Mouse (Mus musculus) midbrain, embryonic 13.5 days (tissue): ENCODE measurements at regions not wholly inside any gene's neighbourhood (a gene's known extent, or its start where the extent isn't known, plus 50 kb on each side); places are given as distances from the start of the nearest gene placed in this dataset.

Source experiments
- ATAC-seq: fragments of 200-750 bp; cut with Nextera tagmentation; 2 replicates; pipeline ENCODE4 v1.8.0; 2017; ENCODE audit warnings: mild to moderate bottlenecking, moderate TSS enrichment, moderate library complexity
- H3K27ac ChIP-seq: fragments of 300-500 bp; sonication (generic); 2 replicates; pipeline ENCODE4 v1.5.1; 2015; ENCODE audit warnings: inconsistent platforms, mild to moderate bottlenecking, moderate library complexity
- H3K27me3 ChIP-seq: fragments of 300-500 bp; sonication (generic); 2 replicates; pipeline ENCODE4 v1.6.1; 2015; ENCODE audit warnings: mild to moderate bottlenecking, inconsistent platforms
- H3K36me3 ChIP-seq: fragments of 300-500 bp; sonication (generic); 2 replicates; pipeline ENCODE4 v1.6.1; 2015; ENCODE audit warnings: mild to moderate bottlenecking, inconsistent platforms
- H3K4me1 ChIP-seq: fragments of 300-500 bp; sonication (generic); replicated peaks from 2 replicates; pipeline ENCODE4 v1.6.1; 2015; ENCODE audit warnings: inconsistent platforms
- H3K4me2 ChIP-seq: fragments of 300-500 bp; sonication (generic); replicated peaks from 2 replicates; pipeline ENCODE4 v1.6.1; 2015; ENCODE audit warnings: moderate library complexity, mild to moderate bottlenecking, inconsistent platforms
- H3K4me3 ChIP-seq: fragments of 300-500 bp; sonication (generic); replicated peaks from 2 replicates; pipeline ENCODE4 v1.5.1; 2015; ENCODE audit warnings: mild to moderate bottlenecking, inconsistent platforms
- H3K9ac ChIP-seq: fragments of 300-500 bp; sonication (generic); replicated peaks from 2 replicates; pipeline ENCODE4 v1.6.1; 2015; ENCODE audit warnings: mild to moderate bottlenecking, inconsistent platforms
- H3K9me3 ChIP-seq: fragments of 300-500 bp; sonication (generic); 2 replicates; pipeline ENCODE4 v1.6.1; 2016; ENCODE audit warnings: mild to moderate bottlenecking, inconsistent platforms
- whole genome bisulfite sequencing: fragments of 180-500 bp; shearing (Covaris S2); methylation state at CpG from one replicate; pipeline ENCODE4 v1.1.7; 2015; 5-methylcytosine and 5-hydroxymethylcytosine counted together

GRCm38 (mm10) chr13:52088319-52088718 lies 241.8 kb downstream of the Gadd45g start:
- Histone ChIP-seq H3K36me3 (no peaks in the 10 kb centered on the region), H3K4me3 (no peak overlapping the region), H3K4me2 (no peak overlapping the region), H3K27ac (no peak overlapping the region), H3K27me3 (no peaks in the 10 kb centered on the region), H3K4me1 (peaks cover 13% of the 10 kb centered on the region), H3K9ac (no peak overlapping the region), H3K9me3 (no peaks in the 10 kb centered on the region)
- 41% methylated on average over 8 of the region's 8 CpGs for WGBS
- no peak for ATAC-seq

GRCm38 (mm10) chr13:52090365-52090764 lies 243.9 kb downstream of the Gadd45g start:
- Histone ChIP-seq H3K36me3 (no peaks in the 10 kb centered on the region), H3K27me3 (no peaks in the 10 kb centered on the region), H3K4me3 (no peak overlapping the region), H3K4me2 (no peak overlapping the region), H3K27ac (no peak overlapping the region), H3K9ac (no peak overlapping the region), H3K4me1 (peaks cover 13% of the 10 kb centered on the region), H3K9me3 (no peaks in the 10 kb centered on the region)
- WGBS: 69% methylated on average over 4 of the region's 4 CpGs
- ATAC-seq: no peak

- Histone ChIP-seq H3K4me1 (peaks cover 10% of the 10 kb centered on the region; the same call in 1 of the 2 replicates), H3K27me3 (no peaks in the 10 kb centered on the region), H3K36me3 (no peaks in the 10 kb centered on the region), H3K27ac (no peak overlapping the region), H3K4me2 (no peak overlapping the region), H3K9ac (no peak overlapping the region), H3K4me3 (no peak overlapping the region), H3K9me3 (no peaks in the 10 kb centered on the region)
- no peak for ATAC-seq
- 90% methylated on average over 7 of the region's 7 CpGs for WGBS
These were observed 248.3 kb downstream of the Gadd45g start for GRCm38 (mm10) chr13:52094785-52095184.

GRCm38 (mm10) chr13:52096506-52096905 lies 250.0 kb downstream of the Gadd45g start:
- no peak overlapping the region for H3K9ac ChIP-seq
- no peak overlapping the region for H3K4me2 ChIP-seq
- H3K27ac ChIP-seq: no peak overlapping the region
- peaks cover 6% of the 10 kb centered on the region; the same call in 1 of the 2 replicates for H3K4me1 ChIP-seq
- no peaks in the 10 kb centered on the region for H3K9me3 ChIP-seq
- no peak overlapping the region for H3K4me3 ChIP-seq
- 89% methylated on average over 7 of the region's 7 CpGs for WGBS
- no peak for ATAC-seq
- 0 out of 2 replicates have a peak, but pooled peaks cover 2% of the 10 kb centered on the region for H3K27me3 ChIP-seq
- H3K36me3 ChIP-seq: no peaks in the 10 kb centered on the region

- 55% methylated on average over 9 of the region's 9 CpGs for WGBS
- H3K9ac ChIP-seq: no peak overlapping the region
- no peaks in the 10 kb centered on the region for H3K9me3 ChIP-seq
- no peak overlapping the region for H3K27ac ChIP-seq
- H3K36me3 ChIP-seq: no peaks in the 10 kb centered on the region
- ATAC-seq: no peak
- H3K4me2 ChIP-seq: no peak overlapping the region
- no peak overlapping the region for H3K4me3 ChIP-seq
- peaks cover 27% of the 10 kb centered on the region for H3K4me1 ChIP-seq
- peaks cover 18% of the 10 kb centered on the region for H3K27me3 ChIP-seq
These were observed 259.6 kb downstream of the Gadd45g start for GRCm38 (mm10) chr13:52105989-52106642.

GRCm38 (mm10) chr13:52108349-52108921 lies 262.0 kb downstream of the Gadd45g start:
- Histone ChIP-seq H3K9ac (no peak overlapping the region), H3K4me1 (peaks cover 30% of the 10 kb centered on the region), H3K27me3 (peaks cover 24% of the 10 kb centered on the region), H3K36me3 (no peaks in the 10 kb centered on the region), H3K27ac (peak overlapping the region; percentile 62), H3K9me3 (no peaks in the 10 kb centered on the region), H3K4me2 (0 out of 2 replicates have a peak overlapping the region, but pooled peaks have one; percentile 11), H3K4me3 (no peak overlapping the region)
- WGBS: 8% methylated on average over 8 of the region's 8 CpGs
- peak; percentile 85 for ATAC-seq

GRCm38 (mm10) chr13:52109039-52109759 lies 262.7 kb downstream of the Gadd45g start:
- H3K4me1 ChIP-seq: peaks cover 34% of the 10 kb centered on the region
- H3K27ac ChIP-seq: peak overlapping the region; percentile 62
- ATAC-seq: peak; percentile 43; the same call in 1 of the 2 replicates
- peaks cover 24% of the 10 kb centered on the region for H3K27me3 ChIP-seq
- no peak overlapping the region for H3K9ac ChIP-seq
- no peak overlapping the region for H3K4me3 ChIP-seq
- H3K4me2 ChIP-seq: 0 out of 2 replicates have a peak overlapping the region, but pooled peaks have one; percentile 11
- H3K9me3 ChIP-seq: no peaks in the 10 kb centered on the region
- no peaks in the 10 kb centered on the region for H3K36me3 ChIP-seq
- WGBS: 57% methylated on average over 17 of the region's 17 CpGs

GRCm38 (mm10) chr13:52110750-52111149 lies 264.3 kb downstream of the Gadd45g start:
- Histone ChIP-seq H3K4me1 (peaks cover 34% of the 10 kb centered on the region), H3K27me3 (peaks cover 24% of the 10 kb centered on the region), H3K9ac (no peak overlapping the region), H3K4me3 (no peak overlapping the region), H3K27ac (no peak overlapping the region), H3K36me3 (no peaks in the 10 kb centered on the region), H3K9me3 (no peaks in the 10 kb centered on the region), H3K4me2 (no peak overlapping the region)
- 85% methylated on average over 9 of the region's 9 CpGs for WGBS
- no peak for ATAC-seq

- no peak for ATAC-seq
- peaks cover 16% of the 10 kb centered on the region for H3K4me1 ChIP-seq
- no peak overlapping the region for H3K4me2 ChIP-seq
- WGBS: 48% methylated on average over 8 of the region's 8 CpGs
- H3K36me3 ChIP-seq: no peaks in the 10 kb centered on the region
- H3K27me3 ChIP-seq: peaks cover 24% of the 10 kb centered on the region
- no peak overlapping the region for H3K9ac ChIP-seq
- no peak overlapping the region for H3K27ac ChIP-seq
- H3K9me3 ChIP-seq: no peaks in the 10 kb centered on the region
- H3K4me3 ChIP-seq: no peak overlapping the region
These were observed 267.1 kb downstream of the Gadd45g start for GRCm38 (mm10) chr13:52113549-52113948.

GRCm38 (mm10) chr13:52114431-52114830 lies 268.0 kb downstream of the Gadd45g start:
- Histone ChIP-seq H3K9me3 (no peaks in the 10 kb centered on the region), H3K4me3 (no peak overlapping the region), H3K9ac (no peak overlapping the region), H3K27ac (no peak overlapping the region), H3K4me2 (no peak overlapping the region), H3K4me1 (peaks cover 8% of the 10 kb centered on the region; the same call in 1 of the 2 replicates), H3K36me3 (no peaks in the 10 kb centered on the region), H3K27me3 (peaks cover 24% of the 10 kb centered on the region)
- WGBS: 90% methylated on average over 7 of the region's 7 CpGs
- no peak for ATAC-seq

GRCm38 (mm10) chr13:52114962-52115361 lies 268.5 kb downstream of the Gadd45g start:
- Histone ChIP-seq H3K4me2 (no peak overlapping the region), H3K27ac (no peak overlapping the region), H3K27me3 (peaks cover 24% of the 10 kb centered on the region), H3K9ac (no peak overlapping the region), H3K4me3 (no peak overlapping the region), H3K9me3 (no peaks in the 10 kb centered on the region), H3K36me3 (no peaks in the 10 kb centered on the region), H3K4me1 (peaks cover 7% of the 10 kb centered on the region; the same call in 1 of the 2 replicates)
- no peak for ATAC-seq
- WGBS: 89% methylated on average over 6 of the region's 6 CpGs

- no peak overlapping the region for H3K4me3 ChIP-seq
These were observed 269.8 kb downstream of the Gadd45g start for GRCm38 (mm10) chr13:52116241-52116640.

More at GRCm38 (mm10) chr13:52116241-52116640, 269.8 kb downstream of the Gadd45g start:
- no peaks in the 10 kb centered on the region for H3K36me3 ChIP-seq
- peaks cover 16% of the 10 kb centered on the region for H3K27me3 ChIP-seq
- H3K4me1 ChIP-seq: peaks cover 7% of the 10 kb centered on the region; the same call in 1 of the 2 replicates
- no peak overlapping the region for H3K27ac ChIP-seq
- no peak overlapping the region for H3K9ac ChIP-seq
- WGBS: 78% methylated on average over 4 of the region's 4 CpGs
- no peaks in the 10 kb centered on the region for H3K9me3 ChIP-seq
- ATAC-seq: no peak
- H3K4me2 ChIP-seq: no peak overlapping the region
